Mouse (Mus musculus): ENCODE data around the gene Cep89. TPM values are rescaled to one million over a fixed set of nuclear protein-coding genes. Genes with fewer than 3 reads are reported as not detected.

Gene Cep89
- polyA plus RNA-seq, 1 experiment from 2014 or later = 43.2 TPM

DNA sequence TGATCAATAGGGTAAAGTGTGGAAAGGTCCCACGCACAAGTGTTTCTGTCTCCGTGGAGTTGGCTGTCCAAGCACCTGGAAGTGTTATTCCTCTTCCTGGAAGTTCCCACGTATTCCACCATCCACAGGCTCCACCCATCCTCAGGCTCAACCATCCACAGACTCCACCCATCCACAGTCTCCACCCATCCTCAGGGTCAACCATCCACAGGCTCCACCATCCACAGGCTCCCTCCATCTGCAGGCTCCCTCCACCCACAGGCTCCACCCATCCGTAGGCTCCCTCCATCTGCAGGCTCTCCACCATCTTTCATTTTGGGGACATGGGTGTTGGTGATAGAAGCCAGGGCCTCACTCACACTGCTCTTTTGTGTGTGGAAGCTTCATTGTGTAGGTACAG lies 4.3 kb downstream of the Cep89 start:
- no peaks in the 10 kb centered on the region for H3K9me3 ChIP-seq
- H3K4me1 ChIP-seq = peaks cover 9% of the 10 kb centered on the region
- H3K4me3 ChIP-seq = no peak overlapping the region
- H3K27me3 ChIP-seq (ENCODE audit: insufficient read depth, poor library complexity, severe bottlenecking) = no peaks in the 10 kb centered on the region
- WGBS = 76% methylated on average over 4 of the region's 4 CpGs
- H3K27ac ChIP-seq = no peak overlapping the region
- no peak for DNase-seq (ENCODE audit: low spot score)
- H3K36me3 ChIP-seq = peaks cover 73% of the 10 kb centered on the region

- H3K9me3 ChIP-seq = no peaks in the 10 kb centered on the region
- WGBS = 34% methylated on average over 5 of the region's 5 CpGs
- H3K4me3 ChIP-seq = no peak overlapping the region
- no peaks in the 10 kb centered on the region for H3K27me3 ChIP-seq (ENCODE audit: insufficient read depth, poor library complexity, severe bottlenecking)
- H3K27ac ChIP-seq = 0 out of 2 replicates have a peak overlapping the region, but pooled peaks have one; percentile 53
- no peak for DNase-seq (ENCODE audit: low spot score)
- H3K4me1 ChIP-seq = peaks cover 16% of the 10 kb centered on the region
- H3K36me3 ChIP-seq = peaks cover 67% of the 10 kb centered on the region
Measured at GRCm38 (mm10) chr7:35415226-35415625, 18.4 kb downstream of the Cep89 start.

DNA sequence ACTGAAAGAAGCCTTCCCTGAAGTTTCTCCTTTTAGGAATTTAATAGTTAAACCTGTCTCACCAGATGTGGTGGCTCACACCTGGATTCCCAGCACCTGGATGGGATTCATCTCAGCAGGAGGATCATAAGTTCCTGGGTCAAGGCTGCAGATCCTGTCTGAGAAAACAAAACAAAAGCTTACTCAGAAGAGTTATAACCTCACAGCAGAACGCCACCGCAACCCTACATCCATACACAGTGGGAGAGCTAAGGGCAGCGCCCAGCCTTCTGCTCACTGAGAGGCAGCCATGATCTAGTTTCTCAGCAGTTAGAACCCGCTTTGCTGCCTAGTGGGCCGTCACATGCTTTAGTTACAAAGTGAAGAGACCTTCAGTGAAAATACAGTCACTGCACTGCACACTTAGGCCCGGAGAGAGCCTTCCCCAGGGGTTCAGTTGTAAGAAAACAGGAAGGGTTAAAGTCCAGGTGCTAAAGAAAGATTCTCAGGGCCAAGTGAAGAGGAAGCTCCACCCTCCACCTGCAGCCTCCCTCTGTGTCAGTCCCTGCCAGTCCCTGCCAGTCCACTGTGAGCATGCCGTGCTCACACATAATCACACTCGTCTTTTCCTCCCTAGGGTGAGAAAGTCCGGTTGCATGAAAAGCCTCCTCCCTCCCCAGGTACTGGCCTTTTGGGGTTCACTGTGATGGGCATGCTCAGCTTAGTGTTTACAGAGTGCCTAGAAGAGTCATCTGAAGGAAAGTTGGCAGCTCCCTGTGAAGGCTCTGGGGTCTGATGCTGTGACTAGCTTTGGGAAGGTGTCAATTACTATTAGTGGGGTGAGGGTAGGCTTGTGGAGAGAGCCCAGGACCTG lies 19.2 kb downstream of the Cep89 start:
- peaks cover 67% of the 10 kb centered on the region for H3K36me3 ChIP-seq
- H3K4me1 ChIP-seq = peaks cover 16% of the 10 kb centered on the region
- DNase-seq (ENCODE audit: low spot score) = no peak
- H3K9me3 ChIP-seq = no peaks in the 10 kb centered on the region
- H3K27ac ChIP-seq = peak overlapping the region; percentile 57; the same call in 1 of the 2 replicates
- WGBS = 83% methylated on average over 9 of the region's 9 CpGs
- H3K27me3 ChIP-seq (ENCODE audit: insufficient read depth, poor library complexity, severe bottlenecking) = no peaks in the 10 kb centered on the region
- H3K4me3 ChIP-seq = no peak overlapping the region

- Histone ChIP-seq H3K4me3 (no peak overlapping the region), H3K4me1 (peaks cover 16% of the 10 kb centered on the region), H3K36me3 (peaks cover 67% of the 10 kb centered on the region), H3K9me3 (no peaks in the 10 kb centered on the region), H3K27ac (no peak overlapping the region), H3K27me3 (ENCODE audit: insufficient read depth, poor library complexity, severe bottlenecking) (no peaks in the 10 kb centered on the region)
- DNase-seq (ENCODE audit: low spot score) = no peak
- 74% methylated on average over 5 of the region's 5 CpGs for WGBS
Measured at GRCm38 (mm10) chr7:35416654-35416948, 19.8 kb downstream of the Cep89 start.

DNA sequence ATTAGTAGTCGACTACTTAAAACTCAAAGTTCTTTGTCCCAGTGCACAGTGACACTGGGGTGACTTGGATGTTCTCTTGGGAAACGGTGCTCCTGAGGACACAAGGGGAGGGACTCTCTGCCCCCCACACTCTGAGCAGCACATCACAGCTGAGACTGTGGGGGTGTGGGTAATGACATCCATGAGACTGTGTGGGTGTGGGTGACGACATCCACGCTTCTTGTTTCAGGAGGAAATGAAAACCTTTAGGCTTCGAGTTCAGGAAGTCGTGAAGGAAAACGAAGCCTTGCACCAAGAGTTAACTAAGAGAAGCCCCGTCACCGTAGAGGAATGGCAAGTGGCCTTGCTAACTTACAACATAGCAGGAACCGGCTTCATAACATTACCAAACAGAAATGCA lies 26.2 kb downstream of the Cep89 start:
- Histone ChIP-seq H3K27me3 (ENCODE audit: insufficient read depth, poor library complexity, severe bottlenecking) (no peaks in the 10 kb centered on the region), H3K9me3 (no peaks in the 10 kb centered on the region), H3K36me3 (peaks cover 78% of the 10 kb centered on the region), H3K4me3 (no peak overlapping the region), H3K27ac (no peak overlapping the region), H3K4me1 (no peaks in the 10 kb centered on the region)
- no peak for DNase-seq (ENCODE audit: low spot score)
- 90% methylated on average over 10 of the region's 10 CpGs for WGBS

DNA sequence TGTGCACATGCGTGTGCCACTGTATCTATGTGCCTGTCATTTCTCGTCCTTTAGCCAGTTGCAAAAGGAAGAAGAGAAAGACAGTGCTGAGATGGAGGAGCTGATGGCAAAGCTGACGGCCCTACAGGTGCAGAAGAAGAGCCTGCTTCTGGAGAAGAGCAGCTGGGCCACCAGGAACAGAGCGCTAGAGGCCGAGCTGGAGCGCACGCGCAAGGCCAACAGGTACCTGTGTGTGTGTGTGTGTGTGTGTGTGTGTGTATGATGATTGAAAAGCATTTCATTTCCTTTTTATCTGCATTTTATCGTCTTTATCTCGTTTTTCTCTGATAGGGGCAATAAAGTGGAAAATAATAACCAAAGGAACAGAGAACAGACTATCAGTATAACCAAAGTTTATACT lies 31.3 kb downstream of the Cep89 start:
- no peak overlapping the region for H3K4me3 ChIP-seq
- H3K36me3 ChIP-seq = peaks cover 76% of the 10 kb centered on the region
- H3K4me1 ChIP-seq = no peaks in the 10 kb centered on the region
- no peak for DNase-seq (ENCODE audit: low spot score)
- no peak overlapping the region for H3K27ac ChIP-seq
- 89% methylated on average over 10 of the region's 10 CpGs for WGBS
- H3K27me3 ChIP-seq (ENCODE audit: insufficient read depth, poor library complexity, severe bottlenecking) = no peaks in the 10 kb centered on the region
- no peaks in the 10 kb centered on the region for H3K9me3 ChIP-seq

DNA sequence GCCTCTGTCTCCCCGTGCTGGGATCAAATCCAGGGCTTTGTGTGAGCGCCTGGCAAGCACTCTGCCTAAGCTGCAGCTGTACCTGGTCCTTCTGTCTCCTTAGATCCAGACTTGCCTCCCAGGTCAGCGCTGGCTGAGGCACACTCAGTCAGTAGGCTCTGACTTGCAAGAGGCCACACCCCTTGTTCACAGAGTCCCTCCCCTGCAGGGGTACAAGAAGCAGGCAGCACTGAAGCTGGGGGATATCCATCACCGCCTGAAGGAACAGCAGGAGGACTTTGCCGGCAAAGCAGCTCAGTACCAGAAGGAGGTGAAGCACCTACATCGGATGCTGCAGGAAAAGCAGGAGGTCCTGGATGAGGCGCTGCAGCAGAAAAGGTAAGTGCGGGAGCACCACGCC lies 38.4 kb downstream of the Cep89 start:
- no peak overlapping the region for H3K27ac ChIP-seq

DNA sequence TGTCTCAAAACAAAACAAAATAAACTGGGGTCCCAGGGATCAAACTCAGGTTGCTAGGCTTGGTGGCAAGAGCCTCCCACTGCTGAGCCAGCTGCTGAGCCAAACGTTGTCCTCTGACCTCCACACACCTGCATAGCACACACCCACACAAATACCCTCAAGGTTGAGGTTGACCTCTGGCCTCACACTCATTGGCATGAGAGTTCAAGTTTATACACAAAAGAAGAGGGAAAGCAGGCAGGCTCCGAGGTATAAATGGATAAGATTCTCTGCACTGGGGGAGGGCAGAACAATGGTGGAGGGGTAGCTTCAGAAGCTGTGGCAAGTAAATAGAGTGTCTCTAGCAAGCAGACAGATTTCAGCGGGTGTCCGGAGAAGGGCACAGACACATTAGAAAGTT lies 50.7 kb downstream of the Cep89 start:
- peak overlapping the region; percentile 60 for H3K27ac ChIP-seq
- no peaks in the 10 kb centered on the region for H3K9me3 ChIP-seq
- H3K4me3 ChIP-seq = no peak overlapping the region
- no peaks in the 10 kb centered on the region for H3K27me3 ChIP-seq (ENCODE audit: insufficient read depth, poor library complexity, severe bottlenecking)
- 52% methylated on average over 4 of the region's 4 CpGs for WGBS
- H3K4me1 ChIP-seq = peaks cover 13% of the 10 kb centered on the region
- H3K36me3 ChIP-seq = no peaks in the 10 kb centered on the region
- DNase-seq (ENCODE audit: low spot score) = no peak

More for the DNA sequence above, 38.4 kb downstream of the Cep89 start:
- WGBS = 80% methylated on average over 9 of the region's 9 CpGs
- DNase-seq (ENCODE audit: low spot score) = no peak
- H3K36me3 ChIP-seq = peaks cover 78% of the 10 kb centered on the region
- no peaks in the 10 kb centered on the region for H3K9me3 ChIP-seq
- no peak overlapping the region for H3K4me3 ChIP-seq
- no peaks in the 10 kb centered on the region for H3K4me1 ChIP-seq
- H3K27me3 ChIP-seq (ENCODE audit: insufficient read depth, poor library complexity, severe bottlenecking) = no peaks in the 10 kb centered on the region

DNA sequence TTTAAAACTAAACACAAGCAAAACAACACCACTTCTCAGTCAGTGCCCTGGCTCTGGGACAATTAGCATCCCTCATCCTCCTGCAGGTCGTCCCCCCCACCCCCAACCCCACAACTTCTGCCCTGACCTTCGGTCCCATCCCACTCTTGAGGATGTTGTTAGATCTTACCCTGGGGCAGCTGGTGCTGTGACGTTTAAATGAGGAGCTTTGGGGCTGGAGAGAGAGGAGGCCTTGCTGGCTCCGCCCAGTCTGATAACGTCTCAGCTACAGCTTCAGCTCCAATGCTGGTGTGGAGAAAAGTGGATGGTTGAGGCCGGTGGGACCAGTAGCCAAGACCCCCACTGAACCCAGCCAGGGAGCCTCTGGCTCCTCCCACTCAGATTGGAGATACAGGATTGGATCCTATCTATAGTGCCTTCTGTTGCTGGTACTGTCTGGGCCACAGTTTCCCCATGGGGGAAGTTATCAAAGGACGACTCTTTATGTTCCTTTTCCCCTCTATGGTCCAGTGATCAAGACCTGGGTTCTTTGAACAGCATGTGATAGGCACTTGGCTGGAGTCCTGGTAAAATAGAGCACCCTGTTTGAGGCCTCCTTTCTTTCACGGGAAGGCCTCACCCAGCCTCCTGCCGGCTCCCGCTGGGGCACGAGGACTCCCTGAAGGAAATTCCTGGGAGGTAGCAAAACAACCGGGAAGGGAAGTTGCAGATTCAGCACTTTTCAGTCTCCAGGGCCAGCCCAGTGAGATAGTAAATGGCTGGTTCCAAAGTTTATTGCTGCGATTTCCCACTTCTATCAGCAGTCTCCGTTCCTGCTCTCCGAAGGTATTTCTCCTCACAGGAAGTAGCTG lies 51.4 kb downstream of the Cep89 start, which contains the start of gene Slc7a9:
Gene Slc7a9 (plus strand): TSS at position 801 of the 851 bp plus-strand sequence.
- no peaks in the 10 kb centered on the region for H3K9me3 ChIP-seq
- 21% methylated on average over 15 of the region's 15 CpGs for WGBS
- H3K27ac ChIP-seq = peak within 1 kb of the TSS; percentile 60
- H3K27me3 ChIP-seq (ENCODE audit: insufficient read depth, poor library complexity, severe bottlenecking) = no peaks in the 10 kb centered on the region
- no peak for DNase-seq (ENCODE audit: low spot score)
- no peak within 1 kb of the TSS for H3K4me3 ChIP-seq
- H3K36me3 ChIP-seq = no peaks in the 10 kb centered on the region
- H3K4me1 ChIP-seq = peaks cover 13% of the 10 kb centered on the region

GRCm38 (mm10) chr7:35448867-35449266 lies 52.0 kb downstream of the Cep89 start:
- H3K9me3 ChIP-seq = no peaks in the 10 kb centered on the region
- H3K4me3 ChIP-seq = no peak overlapping the region
- no peak for DNase-seq (ENCODE audit: low spot score)
- H3K27me3 ChIP-seq (ENCODE audit: insufficient read depth, poor library complexity, severe bottlenecking) = no peaks in the 10 kb centered on the region
- no peaks in the 10 kb centered on the region for H3K36me3 ChIP-seq
- WGBS = 61% methylated on average over 7 of the region's 7 CpGs
- H3K27ac ChIP-seq = no peak overlapping the region; the same call in 1 of the 2 replicates
- peaks cover 13% of the 10 kb centered on the region for H3K4me1 ChIP-seq

GRCm38 (mm10) chr7:35456091-35456814 lies 59.4 kb downstream of the Cep89 start:
- Histone ChIP-seq H3K27ac (no peak overlapping the region), H3K4me3 (no peak overlapping the region), H3K27me3 (ENCODE audit: insufficient read depth, poor library complexity, severe bottlenecking) (no peaks in the 10 kb centered on the region), H3K36me3 (no peaks in the 10 kb centered on the region), H3K9me3 (no peaks in the 10 kb centered on the region), H3K4me1 (peaks cover 5% of the 10 kb centered on the region; the same call in 1 of the 2 replicates)
- WGBS = 73% methylated on average over 4 of the region's 4 CpGs
- no peak for DNase-seq (ENCODE audit: low spot score)

DNA sequence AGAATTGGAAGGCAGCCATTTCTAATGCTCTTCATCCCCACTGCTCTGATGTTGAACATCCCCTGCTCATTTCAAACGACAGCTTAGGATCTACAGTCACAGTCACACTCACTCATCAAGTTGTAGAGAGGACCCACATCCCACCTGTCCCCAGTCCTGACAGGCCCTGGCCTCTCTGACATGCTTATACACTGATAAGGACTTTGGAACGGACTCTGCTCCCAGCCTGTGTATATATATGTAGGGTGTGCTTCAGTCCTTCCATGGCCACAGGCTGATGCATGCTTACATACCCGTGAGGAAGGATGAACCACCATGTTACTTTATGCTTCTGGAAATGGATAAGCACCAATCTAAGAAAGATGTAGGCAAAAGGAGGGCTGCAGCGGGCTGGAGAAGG lies 64.1 kb downstream of the Cep89 start:
- no peaks in the 10 kb centered on the region for H3K9me3 ChIP-seq
- H3K4me1 ChIP-seq = peaks cover 5% of the 10 kb centered on the region; the same call in 1 of the 2 replicates
- DNase-seq (ENCODE audit: low spot score) = no peak
- no peaks in the 10 kb centered on the region for H3K27me3 ChIP-seq (ENCODE audit: insufficient read depth, poor library complexity, severe bottlenecking)
- H3K4me3 ChIP-seq = no peak overlapping the region
- 70% methylated on average over 4 of the region's 4 CpGs for WGBS
- H3K27ac ChIP-seq = no peak overlapping the region
- H3K36me3 ChIP-seq = no peaks in the 10 kb centered on the region

Measured in heart, embryonic 10.5 days (tissue).